Mouse (Mus musculus) olfactory bulb, adult 2 months (tissue): ENCODE measurements around the gene Apoa4.

Source experiments
- CTCF ChIP-seq: fragments of 200-500 bp; IDR thresholded peaks from 2 replicates; pipeline ENCODE4 v1.5.1; 2012; ENCODE audit warnings: low read depth, mild to moderate bottlenecking, low read length, moderate library complexity; ENCODE audit not compliant: insufficient read depth
- POLR2A ChIP-seq: fragments of 200-500 bp; IDR thresholded peaks from 2 replicates; pipeline ENCODE4 v1.6.1; 2012; ENCODE audit warnings: mild to moderate bottlenecking, low read depth, low read length, moderate library complexity; ENCODE audit not compliant: insufficient read depth

DNA sequence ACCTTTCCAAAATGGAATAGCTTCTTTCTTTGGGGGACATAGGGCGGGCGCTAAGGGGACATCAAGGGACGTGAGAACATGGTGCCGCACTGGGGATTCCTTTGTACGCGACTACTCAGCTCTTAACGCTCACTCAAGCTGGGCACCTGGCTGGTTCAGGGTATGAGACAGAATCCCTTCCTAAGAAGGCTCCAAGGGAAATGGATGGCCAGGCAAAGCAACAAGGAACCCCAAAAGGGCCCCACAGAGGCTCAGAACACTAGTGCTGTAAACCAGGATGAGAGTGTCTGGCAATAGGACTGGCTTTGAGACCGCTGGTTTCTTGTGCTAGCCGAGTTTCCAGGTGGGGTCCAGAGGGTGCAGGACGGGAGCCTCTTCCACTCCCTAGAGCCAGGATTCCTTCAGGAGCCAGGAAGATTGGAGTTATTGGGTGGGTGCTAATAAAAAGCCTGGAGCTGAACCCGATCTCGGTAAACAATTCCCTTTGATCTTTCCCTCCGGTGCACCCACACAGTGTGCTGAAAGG lies 10.0 kb upstream of the Apoa4 start:
- TF ChIP-seq CTCF (no peak), POLR2A (no peak)
